Mouse (Mus musculus) G1E (cell line): ENCODE data around the gene Syf2. TPM values are rescaled to one million over a fixed set of nuclear protein-coding genes. Genes with fewer than 3 reads are reported as not detected.

ENCODE experiments used
- ATAC-seq: 2 replicates; pipeline ENCODE4 v1.8.0; 2016; ENCODE audit warnings: mild to moderate bottlenecking; ENCODE audit not compliant: insufficient number of reproducible peaks, poor library complexity, low FRiP score, severe bottlenecking; ENCODE audit errors: extremely low read depth
- DNase-seq: peaks from one replicate; pipeline ENCODE4 v3.0.0; 2012; ENCODE audit warnings: low spot score
- H3K27me3 ChIP-seq: 2 replicates; pipeline ENCODE4 v1.6.1; 2012; ENCODE audit warnings: mild to moderate bottlenecking, low read length, inconsistent platforms; ENCODE audit not compliant: insufficient read depth
- H3K36me3 ChIP-seq: replicated peaks from 2 replicates; pipeline ENCODE3; 2012; ENCODE audit warnings: mild to moderate bottlenecking, inconsistent platforms
- H3K4me1 ChIP-seq: 2 replicates; pipeline ENCODE4 v1.6.1; 2012; ENCODE audit warnings: low read depth, low read length, inconsistent platforms, mixed read lengths; ENCODE audit not compliant: insufficient read depth
- H3K4me3 ChIP-seq: 2 replicates; pipeline ENCODE4 v1.5.1; 2012; ENCODE audit warnings: low read depth, mild to moderate bottlenecking, inconsistent platforms, low read length, moderate library complexity, mixed read lengths
- H3K9me3 ChIP-seq: replicated peaks from 2 replicates; pipeline ENCODE4 v1.6.1; 2012; ENCODE audit warnings: inconsistent platforms
- CTCF ChIP-seq: IDR thresholded peaks from 2 replicates; pipeline ENCODE4 v1.5.1; 2012; ENCODE audit warnings: low read depth, low read length, inconsistent platforms, mixed read lengths
- GATA1 ChIP-seq: IDR thresholded peaks from 2 replicates; pipeline ENCODE4 v1.6.1; 2012; ENCODE audit warnings: borderline replicate concordance, low read length, inconsistent platforms, mixed read lengths
- GATA2 ChIP-seq: IDR thresholded peaks from 2 replicates; pipeline ENCODE4 v1.6.1; 2012; ENCODE audit warnings: low read depth, low read length, inconsistent platforms, borderline replicate concordance
- POLR2AphosphoS5 ChIP-seq: IDR thresholded peaks from 2 replicates; pipeline ENCODE4 v1.6.1; 2012; ENCODE audit warnings: low read depth, low read length, inconsistent platforms; ENCODE audit not compliant: insufficient replicate concordance
- TAL1 ChIP-seq: conservative IDR thresholded peaks from 2 replicates; pipeline ENCODE4 v1.6.1; 2012; ENCODE audit warnings: low read depth, low read length, inconsistent platforms, mixed read lengths
- polyA plus RNA-seq: library from polyadenylated mRNA; stranded (reverse); fragments of >175 nt; gene quantifications from 2 replicates; pipeline ENCODE4 v1.2.3, GENCODE M21; 2012
- total RNA-seq, 2 experiments: library from RNA; stranded (forward) in 1 of 2; stranded (reverse) in 1 of 2; fragments of 200-1000 nt in 1 of 2; fragments of >200 nt in 1 of 2; fragmentation: Nextera tagmentation in 1 of 2; gene quantifications; 2 replicates each; pipeline ENCODE4 v1.2.3; 2014 to 2017

Syf2 gene
- total RNA-seq (2014; fragmentation: Nextera tagmentation) (48.8 and 49.0 TPM in 2 replicates), total RNA-seq (2017) (175 and 187 TPM in 2 replicates), polyA plus RNA-seq (36.7 and 52.3 TPM in 2 replicates)

- Histone ChIP-seq H3K4me3 (peak within 1 kb of the TSS; percentile 99), H3K36me3 (peaks cover 77% of the 10 kb centered on the region), H3K9me3 (no peaks in the 10 kb centered on the region), H3K27me3 (no peaks in the 10 kb centered on the region), H3K4me1 (peaks cover 54% of the 10 kb centered on the region)
- ATAC-seq = peak; percentile 84
- no peak for TF ChIP-seq GATA1
- no peak for TF ChIP-seq TAL1
- TF ChIP-seq POLR2AphosphoS5 = no peak; the same call in 1 of the 2 replicates
- TF ChIP-seq CTCF = no peak
- TF ChIP-seq GATA2 = no peak
- DNase-seq = peak; percentile 87
These were observed at the start of gene Syf2 for GRCm38 (mm10) chr4:134930684-134931481. TSS of gene Syf2 (plus strand) at chr4:134930898.

- H3K4me1 ChIP-seq = peaks cover 28% of the 10 kb centered on the region
- H3K27me3 ChIP-seq = no peaks in the 10 kb centered on the region
- DNase-seq = peak; percentile 58
- TF ChIP-seq POLR2AphosphoS5 (no peak), CTCF (peak; percentile 95)
- H3K36me3 ChIP-seq = peaks cover 48% of the 10 kb centered on the region
- ATAC-seq = no peak; the same call in 1 of the 2 replicates
- H3K9me3 ChIP-seq = no peaks in the 10 kb centered on the region
- no peak overlapping the region for H3K4me3 ChIP-seq
These were observed 47.4 kb upstream of the Syf2 start for GRCm38 (mm10) chr4:134883266-134883665.

DNA sequence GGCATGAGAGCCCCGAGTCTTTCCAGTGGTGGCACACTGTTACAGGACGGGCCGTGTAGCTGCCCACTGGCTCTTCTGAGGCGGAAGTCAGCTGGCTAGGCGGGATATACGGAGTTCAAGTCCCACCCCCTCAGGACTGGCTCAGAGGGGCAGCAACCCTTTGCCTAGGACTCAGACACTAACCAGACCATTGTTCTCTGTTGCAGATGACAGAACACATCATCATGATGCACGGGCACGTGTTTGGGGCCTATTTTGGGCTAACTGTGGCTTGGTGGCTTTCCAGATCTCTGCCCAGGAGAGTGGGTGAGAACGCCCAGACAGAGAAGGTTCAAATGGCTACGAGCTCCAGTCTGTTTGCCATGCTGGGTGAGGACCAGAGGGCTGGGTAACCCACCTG is 46.9 kb upstream of the Syf2 start:
- no peaks in the 10 kb centered on the region for H3K27me3 ChIP-seq
- H3K4me1 ChIP-seq = peaks cover 23% of the 10 kb centered on the region
- TF ChIP-seq CTCF (no peak), GATA2 (no peak), GATA1 (no peak), TAL1 (no peak), POLR2AphosphoS5 (no peak)
- no peaks in the 10 kb centered on the region for H3K9me3 ChIP-seq
- peaks cover 44% of the 10 kb centered on the region for H3K36me3 ChIP-seq
- DNase-seq = no peak
- no peak overlapping the region for H3K4me3 ChIP-seq
- no peak for ATAC-seq

- no peak for TF ChIP-seq GATA1
- no peak for TF ChIP-seq GATA2
- Histone ChIP-seq H3K9me3 (no peaks in the 10 kb centered on the region), H3K4me1 (peaks cover 18% of the 10 kb centered on the region), H3K36me3 (peaks cover 44% of the 10 kb centered on the region), H3K27me3 (no peaks in the 10 kb centered on the region), H3K4me3 (no peak overlapping the region)
- no peak for DNase-seq
- ATAC-seq = no peak
These were observed 46.3 kb upstream of the Syf2 start for GRCm38 (mm10) chr4:134884364-134884763.

GRCm38 (mm10) chr4:134892096-134892495 is 38.6 kb upstream of the Syf2 start:
- Histone ChIP-seq H3K4me3 (no peak overlapping the region), H3K4me1 (peaks cover 5% of the 10 kb centered on the region), H3K36me3 (peaks cover 64% of the 10 kb centered on the region), H3K9me3 (no peaks in the 10 kb centered on the region), H3K27me3 (no peaks in the 10 kb centered on the region)
- DNase-seq (no peak), ATAC-seq (peak; percentile 15; the same call in 1 of the 2 replicates)
- TF ChIP-seq GATA1 (no peak), CTCF (peak; percentile 95)

- H3K27me3 ChIP-seq = no peaks in the 10 kb centered on the region
- DNase-seq = no peak
- ATAC-seq = no peak
- peaks cover 88% of the 10 kb centered on the region for H3K36me3 ChIP-seq
- H3K9me3 ChIP-seq = no peaks in the 10 kb centered on the region
- H3K4me1 ChIP-seq = peaks cover 4% of the 10 kb centered on the region; the same call in 1 of the 2 replicates
- TF ChIP-seq POLR2AphosphoS5 (no peak), GATA1 (no peak), CTCF (no peak), TAL1 (no peak), GATA2 (no peak)
- H3K4me3 ChIP-seq = no peak overlapping the region
These were observed 33.4 kb upstream of the Syf2 start for GRCm38 (mm10) chr4:134897256-134897655.

DNA sequence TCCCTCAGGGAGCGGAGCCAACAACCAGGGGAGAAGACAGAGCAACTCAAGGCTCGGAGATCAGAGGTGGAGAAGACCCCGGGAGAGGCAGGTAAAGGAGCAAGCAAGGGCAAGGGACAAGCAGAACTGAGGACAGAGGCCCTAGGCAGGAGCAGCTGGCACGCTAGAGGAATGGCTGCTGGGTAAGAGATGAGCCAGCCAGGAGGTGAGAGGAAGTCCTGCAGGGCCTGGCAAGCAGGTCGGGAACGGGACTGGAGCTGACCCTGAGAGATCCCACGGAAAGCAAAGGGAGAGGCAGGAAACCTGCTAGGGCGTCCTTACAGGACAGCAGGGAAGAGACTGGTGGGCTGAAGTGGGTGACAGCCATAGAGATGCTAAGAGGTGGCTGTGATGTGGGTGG is 29.6 kb upstream of the Syf2 start:
- DNase-seq (no peak), ATAC-seq (no peak)
- TF ChIP-seq TAL1 (no peak), GATA1 (no peak), CTCF (no peak)
- peaks cover 99% of the 10 kb centered on the region for H3K36me3 ChIP-seq
- H3K4me3 ChIP-seq = no peak overlapping the region
- H3K4me1 ChIP-seq = peaks cover 7% of the 10 kb centered on the region; the same call in 1 of the 2 replicates
- H3K9me3 ChIP-seq = no peaks in the 10 kb centered on the region
- no peaks in the 10 kb centered on the region for H3K27me3 ChIP-seq
